Comparison of ENCODE assay signal across 8 mouse cellular contexts in the genomic region with DNA sequence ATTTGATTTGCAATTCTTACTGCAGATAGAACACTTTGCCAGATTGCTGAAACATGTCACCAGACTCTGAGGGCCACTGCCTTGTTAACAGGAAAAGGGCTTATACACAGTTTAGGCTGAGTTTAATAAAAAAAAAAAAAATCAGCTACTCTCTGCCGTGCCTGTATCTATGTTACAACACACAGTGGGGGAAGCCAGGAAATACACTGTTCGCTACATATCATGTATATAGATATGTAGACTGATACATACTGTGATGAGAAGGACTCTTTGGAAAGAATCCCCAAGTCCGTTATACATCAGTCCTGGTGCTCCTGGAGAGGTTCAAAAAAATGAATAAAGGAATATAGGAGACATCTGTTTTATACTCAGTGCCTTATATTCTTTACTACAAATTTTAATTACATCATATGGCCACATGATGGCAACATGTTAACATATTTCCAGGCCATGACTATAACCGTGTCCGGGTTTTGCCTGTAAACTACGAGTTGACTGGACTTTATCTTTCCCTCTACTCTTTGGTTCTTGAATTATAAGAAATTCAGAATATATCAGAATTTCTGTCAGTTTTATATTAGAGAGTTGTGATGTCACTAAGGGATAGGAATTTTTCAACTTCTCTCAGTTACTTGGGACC.
DNase-seq lines count a peak whose midpoint lies in the region; ATAC-seq lines count a peak whose summit lies in the region.

No protein-coding gene starts in this region.

- ATAC-seq in forebrain, embryonic 16.5 days, result peak; percentile 78

- H3K27me3 ChIP-seq in forebrain, embryonic 16.5 days (replicated peaks; ENCODE audit: control insufficient read depth, insufficient read depth, low read length), result no peaks in the 10 kb centered on the region

- H3K4me3 ChIP-seq in forebrain, embryonic 16.5 days (replicated peaks; ENCODE audit: low read length), result no peak overlapping the region

- no peak overlapping the region for H3K27ac ChIP-seq in forebrain, embryonic 16.5 days (ENCODE audit: low read length)

- no peak overlapping the region for H3K9ac ChIP-seq in forebrain, embryonic 16.5 days (replicated peaks; ENCODE audit: low read depth, low read length)

- no peaks in the 10 kb centered on the region for H3K9me3 ChIP-seq in forebrain, embryonic 16.5 days (ENCODE audit: control insufficient read depth, low read length)

- WGBS in forebrain, embryonic 16.5 days, result 19% methylated on average over 6 of the region's 6 CpGs

- no peak overlapping the region for H3K4me2 ChIP-seq in forebrain, embryonic 16.5 days (ENCODE audit: low read length)

- DNase-seq in heart, adult 8-10 months (ENCODE audit: low spot score), result peak; percentile 7
- DNase-seq in heart, adult 9 months (ENCODE audit: low spot score in 2 of 2), result no peak
- peak; percentile 24 for DNase-seq in MEL-GATA-1-ER (ENCODE audit: extremely low read depth, low read depth)
- DNase-seq in lung, postnatal 25 days (ENCODE audit: low spot score), result peak; percentile 10
- no peak for DNase-seq in left cerebral cortex, adult 8-10 months (ENCODE audit: low spot score in 2 of 2)
- DNase-seq in cerebellum, adult 11-12 months, result no peak
- no peak for DNase-seq in cerebellum, adult 8-10 months

- no peaks in the 10 kb centered on the region for H3K36me3 ChIP-seq in forebrain, embryonic 16.5 days (ENCODE audit: control insufficient read depth, insufficient read depth)

- H3K4me1 ChIP-seq in forebrain, embryonic 16.5 days (replicated peaks; ENCODE audit: control insufficient read depth, insufficient read depth, low read length), result peaks cover 6% of the 10 kb centered on the region

Comparison
In these comparisons a context has a peak if more than half of its experiments do, and no peak if none do; other contexts are left out.
1. DNase-seq: peak in heart, adult 8-10 months (single experiment), MEL-GATA-1-ER (single experiment) and lung, postnatal 25 days (single experiment); none in heart, adult 9 months (0 of 2), left cerebral cortex, adult 8-10 months (0 of 2), cerebellum, adult 11-12 months (single experiment) and cerebellum, adult 8-10 months (single experiment).